Mouse (Mus musculus) hindbrain, embryonic 14.5 days (tissue): ENCODE data around the gene Ercc8. TPM values are rescaled to one million over a fixed set of nuclear protein-coding genes. Genes with fewer than 3 reads are reported as not detected.

Source experiments
- ATAC-seq: fragments of 200-750 bp; cut with Nextera tagmentation; 2 replicates; pipeline ENCODE4 v1.8.0; 2017; ENCODE audit warnings: moderate number of reproducible peaks, mild to moderate bottlenecking, moderate TSS enrichment, moderate library complexity; ENCODE audit not compliant: low FRiP score
- DNase-seq: peaks from one replicate; pipeline ENCODE4 v3.0.0-alpha.2; 2015; ENCODE audit warnings: low spot score
- H3K27ac ChIP-seq: fragments of 300-500 bp; sonication (generic); 2 replicates; pipeline ENCODE4 v1.5.1; 2014; ENCODE audit warnings: mild to moderate bottlenecking, moderate library complexity
- H3K27me3 ChIP-seq: fragments of 300-500 bp; sonication (generic); 2 replicates; pipeline ENCODE4 v1.6.1; 2014; ENCODE audit warnings: mild to moderate bottlenecking, low read length, mixed read lengths; ENCODE audit not compliant: control insufficient read depth, insufficient read depth
- H3K36me3 ChIP-seq: fragments of 300-500 bp; sonication (generic); replicated peaks from 2 replicates; pipeline ENCODE4 v1.6.1; 2014; ENCODE audit not compliant: control insufficient read depth, insufficient read depth
- H3K4me1 ChIP-seq: fragments of 300-500 bp; sonication (generic); replicated peaks from 2 replicates; pipeline ENCODE4 v1.6.1; 2014; ENCODE audit warnings: antibody characterized with exemption, low read length, mixed read lengths; ENCODE audit not compliant: control insufficient read depth, insufficient read depth
- H3K4me2 ChIP-seq: fragments of 300-500 bp; sonication (generic); replicated peaks from 2 replicates; pipeline ENCODE4 v1.6.1; 2014; ENCODE audit warnings: mild to moderate bottlenecking, moderate library complexity
- H3K4me3 ChIP-seq: fragments of 300-500 bp; sonication (generic); replicated peaks from 2 replicates; pipeline ENCODE4 v1.5.1; 2014; ENCODE audit warnings: mild to moderate bottlenecking, low read length
- H3K9ac ChIP-seq: fragments of 300-500 bp; sonication (generic); 2 replicates; pipeline ENCODE4 v1.6.1; 2014
- H3K9me3 ChIP-seq: fragments of 300-500 bp; sonication (generic); 2 replicates; pipeline ENCODE4 v1.6.1; 2016; ENCODE audit warnings: low read length; ENCODE audit not compliant: control insufficient read depth
- WGBS: fragments of 180-500 bp; shearing (Covaris S2); extraction: QIAGEN DNeasy Blood & Tissue Kit; methylation state at CpG from one replicate; pipeline ENCODE4 v1.1.7; 2014; 5-methylcytosine and 5-hydroxymethylcytosine counted together
- polyA plus RNA-seq: library from polyadenylated mRNA; unstranded; fragments of >200 nt; fragmentation: Nextera tagmentation; extraction: Ambion mirVana; gene quantifications from 2 replicates; pipeline ENCODE4 v1.2.1, GENCODE M21; 2014

Gene Ercc8
- polyA plus RNA-seq, 1 experiment from 2014 or later: 30.8 TPM

DNA sequence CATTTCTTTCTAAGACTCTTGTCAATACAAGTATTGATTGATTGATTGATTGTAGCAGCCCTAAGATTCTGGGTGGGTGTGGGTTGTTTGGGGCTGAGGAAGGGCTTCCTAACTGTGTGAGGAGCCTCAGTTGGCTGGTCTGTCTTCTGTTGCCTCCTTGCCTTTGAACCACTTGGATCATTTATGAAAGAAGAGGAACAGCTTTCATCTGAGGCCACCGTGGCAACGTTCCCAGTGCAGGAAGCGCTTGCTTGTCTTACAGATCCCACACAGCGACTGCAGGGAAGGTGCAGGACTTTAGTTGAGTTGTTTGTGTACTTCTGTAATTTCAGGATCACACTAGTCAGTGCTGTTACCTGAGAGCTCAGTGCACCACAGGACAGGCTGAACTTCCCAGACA lies 81.5 kb downstream of the Ercc8 start:
- WGBS: 69% methylated on average over 4 of the region's 4 CpGs
- Histone ChIP-seq H3K9ac (no peak overlapping the region), H3K27me3 (no peaks in the 10 kb centered on the region), H3K4me2 (no peak overlapping the region), H3K4me3 (no peak overlapping the region), H3K27ac (no peak overlapping the region), H3K9me3 (no peaks in the 10 kb centered on the region), H3K4me1 (no peaks in the 10 kb centered on the region), H3K36me3 (no peaks in the 10 kb centered on the region)
- ATAC-seq (no peak), DNase-seq (no peak)

DNA sequence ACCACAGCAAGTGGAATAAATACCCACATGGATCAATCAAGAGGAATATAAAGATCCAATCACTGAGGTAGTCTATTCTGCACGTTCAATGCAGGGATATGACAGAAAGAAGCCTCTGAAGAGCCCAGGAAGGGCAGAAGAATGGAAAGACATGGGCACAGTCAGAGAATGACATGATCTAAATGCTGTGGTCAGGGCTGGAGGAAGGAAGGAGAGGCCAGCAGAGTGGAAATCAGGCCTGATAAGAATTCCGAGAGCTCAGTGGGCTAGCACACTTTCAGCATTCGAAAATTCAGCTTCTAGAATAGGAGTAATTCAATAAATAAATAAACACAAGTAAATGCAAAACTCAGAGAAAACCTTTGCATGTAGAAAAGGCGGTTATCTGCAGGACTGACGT lies 83.2 kb downstream of the Ercc8 start:
- no peaks in the 10 kb centered on the region for H3K36me3 ChIP-seq
- no peaks in the 10 kb centered on the region for H3K9me3 ChIP-seq
- no peak overlapping the region for H3K27ac ChIP-seq
- no peak overlapping the region for H3K4me3 ChIP-seq
- no peak overlapping the region for H3K9ac ChIP-seq
- DNase-seq: no peak
- WGBS: 80% methylated on average over 5 of the region's 5 CpGs
- ATAC-seq: no peak
- no peaks in the 10 kb centered on the region for H3K4me1 ChIP-seq
- H3K4me2 ChIP-seq: no peak overlapping the region
- H3K27me3 ChIP-seq: no peaks in the 10 kb centered on the region

Other genes starting within 250 kb of the Ercc8 start
- gene Smim15, start 114.3 kb upstream of the Ercc8 start, polyA plus RNA-seq: 33.6 and 40.2 TPM in 2 replicates
- 68.5 and 70.5 TPM in 2 replicates for gene Ndufaf2, start 108 bp upstream of the Ercc8 start, polyA plus RNA-seq
- gene Elovl7, start 55.7 kb downstream of the Ercc8 start, polyA plus RNA-seq: 2.5 and 3.0 TPM in 2 replicates
- gene Depdc1b, start 157.6 kb downstream of the Ercc8 start, polyA plus RNA-seq: 2.2 and 2.6 TPM in 2 replicates